Mouse (Mus musculus): Measurements from ENCODE around the gene Adck1.

GRCm38 (mm10) chr12:88473796-88474195 is 113.4 kb downstream of the Adck1 start:
- TF ChIP-seq CTCF (IDR thresholded peaks at IDR 0.05; ENCODE audit: control insufficient read depth, insufficient read depth, insufficient replicate concordance, low read depth, low read length) (no peak), POLR2A (IDR thresholded peaks at IDR 0.05; ENCODE audit: control insufficient read depth, low read depth, low read length) (no peak)
